Mouse (Mus musculus) gastrocnemius, adult 8-10 months (tissue): ENCODE data around the gene Slc2a9. TPM values are rescaled to one million over a fixed set of nuclear protein-coding genes. Genes with fewer than 3 reads are reported as not detected.

ENCODE experiments used
- DNase-seq, 2 experiments: peaks; one replicate each; pipeline ENCODE4 v3.0.0; 2022; ENCODE audit warnings: low spot score in 2 of 2
- total RNA-seq, 4 experiments: library from RNA; stranded (reverse); gene quantifications; 2 replicates each; pipeline ENCODE4 v1.2.4; 2022

Slc2a9 gene
- total RNA-seq, 4 experiments from 2014 or later, result 0.31 to 0.92 (median 0.61) TPM

DNA sequence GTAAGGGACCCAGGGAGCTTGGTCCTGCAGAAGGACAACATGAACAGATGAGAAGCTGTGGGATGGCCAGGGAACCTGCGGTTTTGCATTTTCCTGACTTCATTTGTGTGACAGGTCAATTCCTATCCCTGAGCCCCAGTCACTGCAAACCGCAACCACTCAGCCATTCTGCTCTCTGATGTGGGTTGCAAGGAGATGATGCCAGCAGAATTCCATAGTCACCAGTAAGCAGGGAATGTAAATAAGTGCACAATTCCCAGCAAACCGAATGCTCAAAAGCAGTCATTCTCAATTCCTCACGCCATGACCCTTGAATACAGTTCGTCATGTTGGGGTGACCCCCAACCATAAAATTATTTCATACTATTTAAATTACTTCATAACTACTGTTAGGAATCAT is 123.0 kb downstream of the Slc2a9 start:
- no peak for DNase-seq

DNA sequence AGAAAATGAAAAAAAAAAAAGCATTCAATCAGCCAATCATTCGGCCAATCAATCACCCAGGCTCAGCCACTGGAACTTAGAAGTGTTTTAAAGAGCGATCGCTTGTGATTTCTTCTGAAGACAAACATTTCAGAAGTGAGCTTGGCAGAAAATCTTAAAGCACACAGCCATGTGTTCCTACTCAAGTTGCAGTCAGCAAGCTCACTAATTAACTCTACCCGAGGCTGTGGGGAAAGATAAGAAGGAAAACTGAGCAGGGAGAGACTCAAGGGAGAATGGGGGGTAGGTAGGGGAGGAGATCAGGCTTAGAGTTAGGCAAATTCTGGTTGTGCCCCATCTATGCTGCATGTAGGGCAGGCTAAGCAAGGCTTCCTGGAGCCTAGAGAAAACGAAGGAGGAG is 130.6 kb downstream of the Slc2a9 start:
- no peak for DNase-seq

DNA sequence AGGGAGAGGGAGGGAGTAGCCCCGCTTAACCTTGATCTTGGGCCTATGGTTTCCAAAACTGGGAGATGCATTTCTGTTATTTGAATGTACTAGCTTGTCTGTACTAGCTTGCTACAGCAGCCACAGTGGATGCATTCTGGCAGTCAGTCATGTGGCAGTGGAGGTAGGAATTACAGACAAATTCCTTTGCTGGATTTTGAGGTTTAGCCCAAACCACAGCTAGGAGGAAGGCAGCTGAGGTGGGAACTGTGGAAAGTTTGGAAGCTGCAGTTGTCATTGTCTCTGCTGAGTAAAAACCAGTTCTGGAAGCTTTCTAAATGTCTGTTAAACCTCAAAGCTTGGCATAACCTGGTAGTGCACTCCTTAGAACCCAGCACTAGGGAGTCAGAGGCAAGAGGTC is 131.6 kb downstream of the Slc2a9 start:
- no peak for DNase-seq

DNA sequence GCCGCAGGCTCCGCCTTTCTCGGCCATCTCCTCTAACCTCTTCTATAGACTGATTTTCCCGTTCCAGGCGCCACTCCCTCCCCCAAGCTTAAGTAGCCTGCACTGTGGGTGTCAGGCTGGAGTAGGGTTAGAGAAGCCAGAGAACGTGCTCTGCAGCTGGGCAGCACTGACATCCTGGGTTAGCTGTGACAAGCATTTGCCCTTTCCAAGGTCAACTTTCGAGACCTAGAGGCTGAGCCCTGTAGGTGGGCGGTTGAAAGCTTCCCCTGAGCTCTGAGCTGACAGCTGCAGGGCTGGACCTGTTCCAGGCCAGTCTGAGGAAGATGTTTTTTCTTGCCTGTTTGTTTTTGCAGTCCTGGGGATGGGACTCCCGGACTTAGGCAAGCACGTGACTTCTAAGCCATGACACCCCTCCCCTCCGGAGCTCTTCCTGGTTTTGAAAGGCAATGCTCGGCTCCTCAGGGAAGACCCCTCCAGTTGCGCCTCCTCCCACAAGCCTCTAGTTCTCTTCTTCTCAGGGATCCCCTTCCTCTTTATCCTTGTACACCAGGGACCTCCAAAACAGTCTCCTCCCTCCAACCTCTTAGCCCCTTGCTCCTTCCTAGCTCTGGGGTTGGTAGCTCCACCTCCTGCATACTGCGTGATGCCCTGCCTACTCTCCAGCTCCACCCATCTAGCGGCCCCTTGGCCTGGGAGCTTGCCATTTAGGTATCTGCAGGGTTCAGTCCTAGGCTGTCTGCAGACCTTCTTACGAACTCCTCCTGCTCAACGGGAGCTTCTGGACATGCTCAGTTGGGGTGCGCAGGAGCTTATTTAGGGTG is 136.1 kb downstream of the Slc2a9 start:
- peak in 1 of 2 experiments; percentile 11 for DNase-seq

DNA sequence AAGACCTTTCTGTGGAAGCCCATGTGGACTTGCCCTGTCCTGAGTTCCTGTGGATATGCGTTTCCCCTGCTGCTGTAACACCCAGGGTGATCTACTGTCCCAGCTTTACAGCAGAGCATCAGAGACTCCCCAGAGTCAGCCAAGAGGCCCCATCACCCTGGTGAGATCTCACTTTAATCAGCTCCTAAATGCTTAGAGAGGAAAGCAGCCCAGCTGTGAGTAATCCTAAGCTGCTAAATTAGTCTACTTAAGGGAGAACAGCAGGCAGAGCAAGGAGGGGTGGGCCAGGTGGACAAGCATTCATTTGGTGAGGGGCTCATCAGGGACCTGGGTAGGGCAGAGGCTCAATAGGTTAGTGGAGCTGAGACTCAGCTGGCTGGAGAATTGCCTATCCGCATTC is 137.4 kb downstream of the Slc2a9 start:
- no peak for DNase-seq

DNA sequence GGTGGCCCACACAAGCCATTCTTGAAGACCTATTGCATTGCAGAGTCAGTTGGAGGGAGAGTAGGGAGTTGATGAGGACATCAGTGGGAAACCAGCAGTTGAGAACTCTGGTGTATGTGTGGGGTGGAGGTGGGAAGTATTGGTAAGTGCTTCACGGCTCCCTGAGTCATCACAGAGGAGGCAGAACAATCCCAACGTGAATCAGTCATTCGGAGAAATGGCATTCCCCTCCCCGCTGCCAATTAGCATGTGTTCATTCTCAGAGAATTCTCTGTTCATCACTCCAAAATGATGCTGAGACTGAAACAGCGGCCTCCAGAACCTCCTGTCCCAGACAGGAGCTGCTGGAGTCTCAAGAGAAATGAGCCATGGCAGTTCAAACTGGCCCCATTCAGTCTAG is 138.5 kb downstream of the Slc2a9 start:
- no peak for DNase-seq

DNA sequence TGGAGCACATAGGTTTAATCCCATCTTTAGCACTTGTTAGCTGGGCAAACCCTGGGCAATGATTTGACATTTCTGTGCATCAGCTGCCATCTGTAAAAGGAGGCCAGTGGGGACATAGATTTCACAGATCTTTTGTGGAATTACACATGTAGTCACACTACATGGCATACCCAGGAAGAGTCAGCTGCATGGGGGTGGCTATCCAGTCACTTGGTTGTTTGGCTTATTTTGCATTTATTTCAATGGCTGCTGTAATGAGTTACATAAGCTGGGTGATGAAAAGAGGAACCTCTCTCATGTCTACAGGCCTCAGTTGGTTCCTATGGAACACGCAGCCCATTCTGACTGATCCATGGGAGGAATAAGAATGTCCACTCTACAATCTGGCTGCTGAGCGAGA is 143.2 kb downstream of the Slc2a9 start:
- DNase-seq, result no peak

DNA sequence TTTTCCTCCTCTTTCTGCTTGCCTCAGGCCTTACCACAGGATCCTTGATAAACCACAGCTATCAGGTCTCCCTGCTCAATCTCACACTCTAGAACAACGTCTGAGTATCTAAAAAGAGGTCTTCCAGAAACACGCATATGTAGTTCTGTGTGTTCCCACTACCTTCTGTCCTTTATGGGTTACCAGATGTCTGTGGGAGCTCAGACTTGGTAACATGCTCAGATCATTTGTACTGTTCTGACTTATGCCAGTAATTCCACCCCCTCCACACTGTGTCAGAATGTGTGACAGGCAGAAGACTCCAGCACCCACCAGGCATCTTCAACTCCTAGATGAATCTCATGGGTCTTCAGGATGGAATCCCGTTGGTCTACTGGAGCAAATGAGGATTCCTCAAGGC is 146.0 kb downstream of the Slc2a9 start:
- no peak for DNase-seq

DNA sequence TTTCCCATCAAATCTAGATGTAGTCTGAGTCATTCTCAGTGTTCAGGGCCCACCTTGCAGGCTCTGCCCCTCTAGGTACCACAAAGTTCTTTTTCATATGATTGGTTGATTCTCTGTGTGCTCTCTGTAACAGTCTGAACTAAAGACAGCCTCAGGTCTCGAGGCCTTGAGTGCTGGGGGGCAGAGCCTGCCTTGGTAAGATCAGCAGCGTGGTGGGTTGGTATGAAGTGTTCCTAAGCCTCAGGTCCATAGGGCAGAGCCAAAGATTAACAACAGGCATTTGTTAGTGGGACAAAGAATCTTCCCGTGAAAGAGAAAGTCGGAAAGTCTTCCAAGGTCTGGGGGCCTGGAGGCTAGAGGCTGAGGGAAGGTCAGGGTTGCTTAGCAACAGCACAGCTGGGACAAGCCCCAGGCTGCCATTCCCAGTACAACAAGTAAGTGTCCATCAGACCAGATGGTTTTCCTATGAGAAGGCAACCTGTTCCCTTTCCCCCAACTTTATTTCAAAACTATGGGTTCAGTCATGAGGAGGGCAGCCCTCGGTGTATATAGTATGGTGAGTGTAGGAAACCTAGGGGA is 152.5 kb downstream of the Slc2a9 start:
- DNase-seq, result no peak

DNA sequence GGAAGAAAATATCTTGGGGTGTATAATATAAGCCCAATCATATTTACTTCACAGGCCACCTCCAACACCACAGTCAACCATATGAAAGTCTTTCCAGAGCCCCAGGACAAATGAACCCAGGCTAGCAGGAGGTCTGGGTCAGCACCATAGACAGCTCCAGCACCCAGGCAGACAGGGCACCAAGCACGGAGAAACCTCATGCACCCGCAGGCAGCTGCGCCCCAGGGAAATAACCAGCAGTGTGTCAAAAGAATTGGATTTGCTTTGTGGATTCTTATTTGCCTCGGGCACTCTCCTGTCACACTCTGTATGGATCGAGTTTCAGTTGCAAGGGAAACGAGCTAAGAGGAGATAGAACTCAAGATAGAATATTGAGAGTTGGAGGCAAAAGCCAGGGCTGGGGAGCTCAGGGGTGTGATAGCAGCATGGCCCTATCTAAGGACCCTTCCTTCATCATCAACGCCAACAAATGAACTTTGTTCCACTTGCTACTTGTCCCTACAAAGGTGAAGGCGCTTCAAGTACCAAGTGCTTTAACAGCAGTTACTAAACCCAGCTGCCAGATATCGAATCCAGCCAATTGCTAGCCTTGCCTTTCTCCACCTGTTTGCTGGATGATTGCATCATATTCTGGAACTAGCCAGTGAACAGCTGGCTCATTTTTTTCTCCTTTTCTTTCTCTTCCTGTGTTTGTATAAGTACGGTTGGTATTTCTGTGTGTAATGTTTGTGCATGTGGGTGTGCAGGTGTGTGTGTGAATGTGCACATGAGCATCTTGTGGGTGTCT is 156.1 kb downstream of the Slc2a9 start:
- no peak for DNase-seq

DNA sequence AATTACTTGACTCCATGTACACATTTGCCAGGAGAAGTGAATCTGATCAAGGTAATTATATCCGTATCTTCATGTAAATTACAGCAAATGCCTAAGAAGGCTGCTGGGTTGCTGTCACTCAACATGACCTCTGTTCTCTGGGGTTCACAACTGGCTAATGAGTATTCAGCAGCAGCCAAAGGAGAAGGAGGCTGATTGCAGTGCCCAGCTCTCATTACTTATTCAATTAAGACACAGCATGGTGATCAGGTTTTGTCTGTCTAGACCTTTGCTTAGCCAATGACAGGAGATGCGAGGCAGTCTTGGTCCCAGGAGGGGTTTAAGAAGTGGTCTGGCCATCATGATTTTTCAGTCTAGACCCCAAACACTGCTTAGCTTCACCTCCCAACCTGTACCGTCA is 159.8 kb downstream of the Slc2a9 start:
- no peak for DNase-seq

DNA sequence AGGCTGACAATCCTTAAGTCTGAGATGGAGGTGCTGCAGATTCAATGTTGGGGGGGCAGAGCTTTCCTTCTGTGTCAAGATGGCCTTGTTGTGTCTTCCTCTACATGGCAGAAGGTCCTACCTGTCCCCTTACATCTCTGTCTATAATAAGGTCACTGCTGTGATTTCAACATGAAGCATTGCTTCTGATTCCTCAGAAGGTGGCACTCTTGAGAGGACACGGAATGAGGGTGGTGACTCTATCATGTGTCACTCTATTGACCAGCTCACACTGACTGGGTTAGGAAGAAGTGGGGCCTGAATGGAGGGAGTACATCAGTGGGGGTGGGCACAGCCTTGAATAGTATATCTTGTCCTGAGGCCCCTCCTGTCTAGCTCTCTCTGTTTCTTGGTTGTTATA is 168.4 kb downstream of the Slc2a9 start:
- no peak for DNase-seq

DNA sequence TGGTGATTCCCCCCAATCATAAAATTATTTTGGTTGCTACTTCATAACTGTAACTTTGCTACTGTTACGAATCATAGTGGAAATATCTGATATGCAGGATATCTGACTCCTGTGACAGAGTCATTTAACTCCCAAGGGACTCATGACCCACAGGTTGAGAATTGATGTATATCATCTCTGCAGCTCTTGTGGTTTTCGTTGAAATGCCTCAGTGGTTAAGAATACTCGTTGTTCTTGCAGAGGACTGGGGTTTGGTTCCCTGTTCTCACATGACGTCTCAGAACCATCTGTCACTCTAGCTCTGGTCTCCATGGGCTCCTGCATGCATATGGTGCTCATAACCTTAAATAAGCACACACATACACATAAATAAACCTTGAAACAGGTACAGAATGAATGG is 169.6 kb downstream of the Slc2a9 start:
- no peak for DNase-seq

DNA sequence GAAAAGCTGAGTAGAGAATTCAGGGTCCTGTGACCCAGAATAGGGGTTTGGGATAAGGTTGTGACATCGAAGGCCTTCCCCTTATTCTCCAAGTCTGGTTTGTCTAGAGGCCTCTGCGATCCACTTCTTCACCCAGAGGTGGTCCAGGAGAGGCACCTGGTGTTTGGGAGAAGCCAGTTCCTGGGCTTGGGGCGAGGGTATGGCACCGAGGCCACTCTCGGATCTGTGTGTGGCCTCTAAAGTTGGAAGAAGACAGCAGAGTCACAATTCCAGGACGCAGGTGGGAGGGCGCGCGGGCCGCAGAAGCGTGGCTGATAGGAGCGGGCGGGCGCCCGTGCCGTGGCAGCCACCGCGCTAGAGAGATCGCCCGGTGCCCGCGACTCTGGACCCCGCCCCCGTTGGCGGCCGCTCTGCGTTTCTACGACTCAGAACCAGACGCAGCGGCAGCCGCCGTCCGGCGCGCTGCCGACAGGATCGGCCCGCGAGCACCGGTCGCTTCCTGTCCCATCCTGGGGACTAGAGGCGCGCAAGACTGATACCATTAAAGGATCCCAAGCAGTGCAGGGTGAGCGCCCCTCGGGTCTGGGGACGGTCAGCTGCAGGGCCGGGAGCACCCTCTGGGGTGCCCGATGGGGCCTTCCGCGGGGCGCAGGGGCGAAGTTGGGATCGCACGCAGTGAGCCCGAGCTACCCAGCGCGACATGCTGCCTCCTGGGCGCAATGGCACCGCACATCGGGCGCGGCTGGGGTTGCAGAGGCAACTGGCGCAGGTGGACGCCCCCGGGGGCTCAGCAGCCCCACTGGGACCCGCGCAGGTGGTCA is 183.8 kb downstream of the Slc2a9 start, which contains the start of gene Drd5:
Drd5 (plus strand) TSS at position 402 of the 821 bp plus-strand sequence.
- no peak for DNase-seq

DNA sequence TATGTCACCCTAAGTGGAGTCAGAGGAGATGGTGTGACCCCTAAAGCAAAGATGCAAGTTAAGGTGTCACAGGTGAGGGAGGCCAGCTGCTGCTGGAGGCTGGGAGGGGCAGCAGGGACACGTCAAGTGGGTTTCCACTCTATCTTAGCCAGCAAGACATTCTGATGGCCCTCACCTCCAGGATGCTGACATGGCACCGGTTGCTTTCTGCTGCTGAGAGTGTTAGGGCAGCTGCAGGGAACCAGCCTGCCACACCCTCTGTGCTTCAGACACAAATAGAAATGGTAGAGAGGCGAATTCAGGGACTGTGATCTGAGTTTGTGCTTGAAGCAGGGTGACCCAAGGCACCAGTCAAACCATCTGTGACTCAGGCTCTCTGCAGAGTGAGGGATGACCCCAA is 193.1 kb downstream of the Slc2a9 start:
- DNase-seq, result no peak

DNA sequence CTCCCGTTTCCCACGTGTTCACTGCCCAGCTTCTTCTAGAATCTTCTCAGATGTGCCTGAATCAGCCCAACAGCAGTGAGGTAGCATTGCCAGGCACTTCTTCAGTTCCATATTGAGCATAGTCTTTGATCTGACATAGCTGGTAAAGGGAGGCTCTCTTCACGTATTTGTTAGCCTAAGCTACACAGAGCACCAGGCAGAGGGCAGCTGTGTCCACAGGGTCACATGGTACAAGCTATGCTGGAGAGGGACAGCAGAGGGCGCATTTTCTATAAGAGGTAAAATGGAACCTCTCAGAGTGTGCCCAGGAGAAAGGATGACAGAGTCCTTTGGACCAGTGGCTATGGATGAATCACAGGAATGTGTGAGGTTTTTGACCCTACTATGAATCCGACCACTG is 194.1 kb downstream of the Slc2a9 start:
- peak in 1 of 2 experiments; percentile 25 for DNase-seq

DNA sequence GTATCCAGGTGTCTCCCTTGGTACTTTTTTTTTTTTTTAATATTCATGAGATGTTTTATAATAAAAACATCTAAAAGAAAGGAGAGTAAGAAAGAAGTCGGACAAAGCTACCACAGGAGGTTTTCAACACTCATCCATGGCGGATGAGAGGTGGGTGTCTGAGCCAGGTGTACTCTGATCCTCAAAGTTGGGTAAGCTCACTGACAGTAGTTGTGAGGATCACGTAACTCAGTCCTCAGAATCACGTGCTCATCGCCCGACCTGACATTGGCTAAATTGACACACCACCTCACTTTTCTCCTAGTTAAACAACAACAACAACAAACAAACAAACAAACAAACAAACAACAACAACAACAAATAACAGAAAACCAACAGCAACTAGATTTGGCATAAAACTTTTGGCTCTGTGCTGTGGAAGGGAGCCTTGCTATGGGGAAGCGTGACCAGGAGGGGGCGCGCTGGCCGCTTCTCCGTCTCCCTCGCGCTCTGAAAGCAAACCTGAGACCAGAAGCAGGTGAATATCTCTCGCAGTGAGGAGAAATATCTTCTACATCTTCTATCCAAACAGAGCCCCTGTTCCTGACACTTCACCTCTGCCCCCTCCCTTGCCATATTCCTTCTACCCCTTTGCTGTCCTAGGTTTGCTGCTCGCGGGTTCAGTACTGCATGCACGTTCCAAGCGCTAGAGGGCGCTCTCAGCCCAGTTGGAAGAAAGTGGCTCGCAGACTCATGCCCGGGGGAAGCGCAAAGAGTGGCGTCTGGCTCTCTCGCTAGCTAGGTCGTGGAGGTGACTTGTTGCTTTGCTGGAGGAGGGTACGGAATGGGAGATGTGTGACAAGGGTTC is 195.5 kb downstream of the Slc2a9 start:
- peak; percentile 75 for DNase-seq

DNA sequence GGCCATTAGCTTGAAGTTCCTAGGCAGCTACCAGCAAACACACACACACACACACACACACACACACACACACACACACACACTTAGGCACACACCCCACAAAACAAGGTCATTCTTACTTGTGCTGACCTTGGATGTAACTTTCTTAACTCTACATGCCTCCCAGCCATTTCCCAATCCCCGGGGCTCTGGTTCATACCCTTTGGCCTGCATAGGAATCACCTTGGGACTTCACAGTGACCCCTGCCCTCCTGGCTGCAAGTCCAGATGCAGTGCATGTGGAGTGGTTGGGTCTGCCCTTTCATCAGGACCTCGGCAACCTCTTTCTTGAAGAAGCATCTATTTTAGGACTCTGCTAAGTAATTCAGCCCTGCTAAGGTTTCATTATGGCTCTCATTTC is 197.7 kb downstream of the Slc2a9 start:
- no peak for DNase-seq

DNA sequence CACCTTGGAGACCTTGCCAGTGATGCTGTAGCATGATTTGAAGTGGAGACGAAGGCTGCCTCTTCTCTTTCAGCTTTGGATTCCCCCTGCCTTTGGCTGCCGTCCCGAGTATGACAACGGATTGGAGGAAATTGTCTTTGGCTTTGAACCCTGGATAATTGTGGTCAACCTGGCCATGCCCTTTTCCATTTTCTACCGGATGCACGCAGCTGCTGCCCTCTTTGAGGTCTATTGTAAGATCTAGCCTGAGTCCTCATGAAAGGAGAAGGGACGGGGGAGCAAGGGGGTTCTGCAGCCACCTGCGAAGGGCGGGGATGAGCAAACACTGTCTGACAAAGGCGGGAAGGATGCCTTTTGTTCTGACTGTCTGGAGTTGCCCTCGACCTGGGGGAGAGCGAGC is 200.3 kb downstream of the Slc2a9 start:
- DNase-seq, result no peak

DNA sequence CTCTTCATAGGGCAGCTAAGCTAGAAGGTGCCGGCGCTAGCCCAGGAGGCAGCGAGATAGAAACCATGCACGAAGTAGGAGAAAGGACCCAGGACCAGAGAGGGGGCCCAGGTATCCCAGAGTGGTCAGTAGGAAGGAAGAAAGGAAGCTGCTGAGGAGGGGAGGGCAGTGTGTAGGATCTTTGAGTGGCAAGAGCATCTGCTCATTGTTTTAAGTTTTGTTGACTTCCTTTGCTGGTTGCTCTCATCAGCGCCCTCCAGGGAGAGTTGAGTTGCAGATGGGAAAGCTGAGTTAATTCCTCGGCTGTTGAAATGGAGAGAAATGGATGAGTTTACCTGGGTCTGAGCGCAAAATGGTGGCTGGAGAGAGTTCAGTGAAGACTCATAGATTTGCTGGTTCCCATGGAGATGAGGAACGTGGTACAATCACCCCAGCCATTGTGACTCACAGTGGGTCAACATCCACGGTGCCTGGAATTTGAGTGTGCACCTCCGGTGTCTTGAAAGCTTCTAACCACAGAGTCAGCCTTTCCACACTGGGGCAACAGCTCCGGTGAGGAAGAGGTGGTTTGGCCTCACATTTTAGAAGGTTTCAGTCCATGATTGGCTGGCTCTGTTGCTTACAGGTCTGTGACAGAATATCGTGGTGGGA is 201.1 kb downstream of the Slc2a9 start:
- DNase-seq, result no peak
